Mouse (Mus musculus) cerebellum, postnatal 36 days (tissue): ENCODE data around the gene Fbxo11.
"Not testable (repeated sequence)": the region's sequence is repeated elsewhere in the genome, so short reads cannot be mapped to it uniquely, and the experiment has no call there.

Experiments used
- DNase-seq, 2 experiments: peaks; one replicate each; pipeline ENCODE4 v3.0.0; 2021 to 2022; ENCODE audit warnings: mixed read lengths in 2 of 2

Gene Fbxo11

DNA sequence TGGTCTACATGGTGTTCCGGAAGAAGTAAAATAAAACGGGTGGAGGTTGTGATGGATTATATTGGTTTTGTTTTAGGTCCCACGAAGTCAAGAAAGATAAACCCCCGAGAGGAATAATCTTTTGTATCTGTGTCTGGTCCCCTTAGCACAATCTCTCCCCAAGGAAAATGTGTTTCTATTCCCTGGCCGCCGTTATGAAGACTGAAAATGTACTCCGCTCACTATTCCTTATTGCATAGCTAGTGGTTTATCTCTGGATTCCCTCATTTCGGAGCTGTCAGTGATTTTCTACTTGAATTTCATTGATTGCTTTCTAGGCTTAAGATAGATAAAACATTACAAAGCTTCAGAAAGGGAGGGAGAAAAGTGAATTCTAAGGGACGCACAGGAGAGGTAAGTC lies 1.7 kb upstream of the Fbxo11 start:
- DNase-seq = no peak

DNA sequence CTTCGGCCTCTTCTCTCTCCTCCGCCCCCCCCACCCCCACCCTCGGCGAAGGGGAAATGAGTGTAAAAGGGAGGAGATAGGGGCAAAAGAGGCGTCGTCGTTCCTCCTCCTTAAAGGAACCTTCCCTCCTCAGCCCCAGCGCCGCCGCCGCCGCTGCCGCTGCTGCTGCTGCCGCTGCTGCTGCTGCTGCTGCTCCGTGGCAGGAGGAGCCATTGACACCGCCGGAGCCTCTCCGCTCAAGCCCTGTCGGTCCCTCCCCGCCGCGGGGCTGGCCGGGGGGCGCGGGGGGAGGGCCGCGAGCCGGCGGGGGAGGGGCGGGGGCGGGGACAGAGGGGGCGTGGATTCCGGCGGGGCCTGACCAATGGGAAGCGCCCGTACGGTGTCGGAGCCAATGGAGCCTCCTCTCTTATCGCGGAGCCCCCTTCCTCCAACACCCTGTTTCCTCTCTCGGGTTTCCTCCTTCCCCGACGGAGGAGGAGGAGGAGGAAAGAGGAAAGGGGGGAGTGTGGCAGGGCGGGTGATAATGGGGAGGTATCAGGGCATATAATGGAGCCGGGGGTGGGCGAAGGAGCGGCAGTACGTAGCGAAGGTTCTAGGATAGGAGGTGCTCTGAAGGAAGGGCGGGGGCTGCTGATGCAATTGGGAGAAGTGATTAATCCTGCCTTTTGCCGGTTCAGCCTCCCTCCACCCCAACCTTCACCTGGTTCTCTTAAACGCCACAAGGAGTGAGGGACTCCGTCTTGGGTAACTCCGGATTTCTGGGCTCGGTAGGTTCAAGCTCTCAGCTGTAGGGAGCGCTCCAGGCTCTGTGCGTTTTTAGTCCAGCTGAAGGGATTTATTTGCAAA lies 933 bp upstream of the Fbxo11 start:
- DNase-seq = peak; percentile 83 to 88

DNA sequence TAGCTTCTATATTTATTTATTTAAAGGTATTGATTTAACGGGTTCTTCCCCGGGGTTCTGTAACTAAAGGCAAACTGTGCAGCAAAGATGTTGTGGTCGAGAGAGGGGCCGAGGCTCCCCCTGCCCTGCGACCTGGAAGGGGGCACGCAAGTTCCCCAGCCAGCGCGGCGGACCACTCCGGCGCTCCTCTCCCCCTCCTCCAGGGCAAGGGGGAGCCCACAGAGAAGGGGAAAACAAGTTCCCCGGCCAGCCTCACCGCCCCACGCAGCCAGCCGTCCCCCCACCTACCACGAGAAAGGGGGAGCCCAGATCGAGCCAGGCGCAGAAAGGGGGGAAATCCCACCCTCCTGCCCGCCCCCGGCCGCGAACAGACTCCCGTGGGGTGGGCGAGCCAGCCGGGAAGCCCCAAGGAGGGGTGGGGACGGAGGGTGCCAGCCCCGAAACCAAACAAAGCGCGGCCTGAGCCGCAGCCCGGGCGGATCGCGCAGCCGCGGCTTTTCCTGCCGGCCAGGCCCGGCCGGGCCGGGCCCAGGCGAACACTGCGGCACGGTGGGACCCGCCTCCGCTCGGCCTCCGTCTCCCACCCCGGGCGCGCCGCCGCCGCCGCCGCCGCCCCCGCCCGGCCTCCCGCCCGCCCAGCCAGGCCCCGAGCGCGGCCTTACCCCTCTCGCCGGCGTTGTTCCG lies 602 bp downstream of the Fbxo11 start:
- peak; percentile 57 to 67 for DNase-seq

DNA sequence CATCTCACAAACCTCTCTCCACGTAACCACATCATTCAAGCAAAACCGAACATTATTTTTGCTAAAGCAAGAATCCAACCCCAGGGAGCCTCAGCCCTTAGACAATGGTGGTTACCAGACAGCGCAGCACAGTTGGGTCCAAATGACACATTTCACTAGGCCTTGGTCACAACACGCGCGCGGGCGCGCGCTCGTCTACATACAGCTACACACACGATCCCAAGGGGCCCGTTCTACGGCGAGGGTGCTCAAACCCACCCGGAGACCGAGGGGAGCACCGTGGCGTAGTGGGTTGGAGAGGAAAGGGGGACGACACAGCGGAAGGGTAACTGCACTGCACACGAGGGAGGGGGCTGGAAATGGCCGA lies 1.1 kb downstream of the Fbxo11 start:
- peak; percentile 64 to 68 for DNase-seq

DNA sequence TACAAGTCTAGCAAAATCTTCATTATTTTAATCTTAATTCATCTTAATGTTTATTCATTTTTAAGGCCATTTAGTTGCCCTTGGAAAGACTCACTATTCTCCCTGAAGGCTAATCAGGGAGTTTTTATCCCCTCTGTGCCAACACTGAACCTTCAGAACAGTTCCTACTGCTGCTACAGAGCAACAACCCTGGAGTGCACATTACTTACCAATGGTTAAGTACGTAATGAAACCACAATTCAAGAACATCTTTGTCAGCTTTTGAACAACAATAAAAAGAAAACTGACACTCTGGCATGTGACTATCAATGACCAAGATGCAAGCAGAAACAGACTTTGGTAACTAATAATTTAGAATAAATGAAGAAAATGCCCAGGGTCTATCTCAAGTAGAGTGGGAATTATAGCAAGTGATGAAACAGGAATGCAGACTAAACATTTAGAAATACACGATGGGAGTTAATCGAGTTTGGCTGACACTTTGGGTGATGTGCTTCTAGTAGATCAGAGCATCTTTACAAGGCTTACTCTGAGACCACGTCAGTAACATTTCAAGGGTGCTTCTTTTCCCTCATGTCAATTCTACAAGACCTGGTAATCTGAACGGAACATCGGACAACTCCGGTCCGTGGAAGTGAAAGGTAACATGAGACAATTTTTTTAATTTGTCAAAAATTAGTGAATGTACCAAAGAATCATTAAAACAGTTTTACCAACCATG lies 2.1 kb downstream of the Fbxo11 start:
- DNase-seq = no peak

DNA sequence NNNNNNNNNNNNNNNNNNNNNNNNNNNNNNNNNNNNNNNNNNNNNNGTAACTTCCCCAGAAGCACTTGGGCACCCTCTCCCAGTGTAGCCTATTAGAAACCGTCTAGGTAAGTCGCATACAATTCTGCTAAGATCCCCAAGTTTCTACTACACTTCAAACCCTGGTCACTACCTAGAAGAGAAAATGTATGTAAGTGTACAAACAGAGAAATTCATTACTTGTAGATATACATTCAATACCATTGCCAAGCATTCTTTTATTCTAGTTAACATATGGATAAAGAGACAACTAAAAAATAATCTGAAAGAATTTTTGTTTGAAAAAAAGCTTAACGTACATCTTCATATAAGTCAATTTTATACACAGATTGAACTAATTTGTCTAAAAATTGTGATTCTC lies 3.1 kb downstream of the Fbxo11 start:
- no peak for DNase-seq

DNA sequence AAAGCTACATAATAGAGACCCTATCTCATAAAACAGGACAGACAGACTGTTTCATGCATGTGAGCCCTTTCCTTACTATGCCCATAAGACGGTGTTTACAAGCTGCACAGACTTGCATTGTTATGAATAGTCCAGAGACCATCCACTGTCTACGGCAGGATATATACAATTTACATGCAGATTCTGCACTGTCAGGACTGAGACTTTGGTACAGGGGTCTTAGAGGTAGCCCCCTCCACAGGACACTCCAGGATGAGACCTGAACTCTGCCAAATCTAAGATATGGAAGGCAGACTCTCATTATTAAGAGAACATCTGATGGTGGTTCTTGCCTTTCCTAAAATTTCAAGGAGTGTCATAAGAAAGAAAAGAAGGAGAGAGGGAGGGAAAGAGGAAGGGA lies 6.8 kb downstream of the Fbxo11 start:
- no peak for DNase-seq

DNA sequence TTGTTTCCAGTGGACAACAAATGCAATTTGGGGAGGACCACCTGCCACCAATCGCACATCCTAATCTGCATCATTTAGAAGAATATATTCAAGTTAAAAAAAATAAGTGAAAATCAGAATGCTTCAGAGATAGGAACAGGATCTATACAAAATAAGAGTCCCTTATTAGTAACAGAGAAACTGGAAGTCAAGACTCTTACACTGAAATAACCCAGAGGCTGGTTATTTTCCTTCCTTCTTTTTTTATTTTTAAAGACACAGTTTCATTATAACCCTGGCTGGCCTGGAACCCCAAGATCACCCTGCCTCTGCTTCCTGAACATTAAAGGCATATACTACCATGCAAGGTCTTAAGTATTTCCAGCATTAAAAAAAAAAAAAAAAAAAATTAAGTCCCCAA lies 7.2 kb downstream of the Fbxo11 start:
- no peak for DNase-seq

DNA sequence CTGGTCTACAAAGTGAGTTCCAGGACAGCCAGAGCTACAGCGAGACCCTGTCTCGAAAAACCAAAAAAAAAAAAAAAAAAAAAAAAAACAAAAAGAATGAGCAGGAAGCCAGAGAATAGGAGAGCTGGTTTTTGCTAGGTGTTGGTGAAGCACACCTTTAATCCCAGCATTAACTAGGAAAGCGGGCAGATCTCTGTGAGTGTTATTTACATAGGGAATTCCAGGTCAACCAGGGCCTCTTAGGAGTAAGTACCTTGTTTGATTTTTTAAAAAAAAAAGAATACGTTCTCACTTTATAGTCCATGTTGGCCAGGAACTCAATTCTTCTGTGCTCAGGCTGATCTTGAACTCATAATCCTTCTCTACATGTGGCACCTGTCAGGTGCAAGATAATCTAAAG lies 13.4 kb downstream of the Fbxo11 start:
- no peak for DNase-seq

DNA sequence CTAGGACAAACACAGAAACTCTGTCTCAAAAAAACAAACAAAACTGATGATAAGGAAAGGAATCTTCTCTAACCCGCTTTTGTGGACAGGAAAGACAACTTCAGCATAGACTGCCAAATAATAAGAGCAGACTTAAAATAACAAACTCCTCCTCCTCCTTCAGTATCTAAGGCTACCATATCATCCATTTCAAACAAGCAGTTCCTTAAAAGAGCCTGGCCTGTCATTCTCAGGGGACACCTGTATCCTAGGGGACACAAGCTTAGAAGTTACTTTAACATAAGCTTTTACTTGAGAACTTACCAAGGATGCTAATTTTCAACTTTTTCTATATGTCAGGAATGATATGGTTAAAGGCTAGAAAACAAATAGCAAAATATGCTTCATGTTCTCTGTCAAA lies 14.2 kb downstream of the Fbxo11 start:
- no peak for DNase-seq

DNA sequence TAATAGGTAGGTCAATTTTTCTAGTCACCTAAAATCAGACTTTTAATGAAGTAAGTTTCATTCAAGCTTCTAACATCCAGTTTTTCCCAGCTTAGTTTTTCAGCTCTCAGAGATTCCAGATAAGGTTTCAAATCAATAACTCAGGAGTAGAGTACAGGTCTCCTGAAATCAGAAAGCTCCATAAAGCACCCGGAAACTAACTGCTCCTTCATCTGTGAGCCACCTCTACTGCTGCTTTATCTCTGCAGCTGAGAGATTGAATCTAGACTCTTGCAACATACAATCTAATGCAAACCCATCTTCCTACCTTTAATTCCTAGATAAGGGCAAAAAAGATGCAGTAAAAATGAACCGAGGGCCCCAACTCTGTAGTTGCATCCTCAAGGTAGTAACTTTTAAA lies 14.8 kb downstream of the Fbxo11 start:
- DNase-seq = no peak

DNA sequence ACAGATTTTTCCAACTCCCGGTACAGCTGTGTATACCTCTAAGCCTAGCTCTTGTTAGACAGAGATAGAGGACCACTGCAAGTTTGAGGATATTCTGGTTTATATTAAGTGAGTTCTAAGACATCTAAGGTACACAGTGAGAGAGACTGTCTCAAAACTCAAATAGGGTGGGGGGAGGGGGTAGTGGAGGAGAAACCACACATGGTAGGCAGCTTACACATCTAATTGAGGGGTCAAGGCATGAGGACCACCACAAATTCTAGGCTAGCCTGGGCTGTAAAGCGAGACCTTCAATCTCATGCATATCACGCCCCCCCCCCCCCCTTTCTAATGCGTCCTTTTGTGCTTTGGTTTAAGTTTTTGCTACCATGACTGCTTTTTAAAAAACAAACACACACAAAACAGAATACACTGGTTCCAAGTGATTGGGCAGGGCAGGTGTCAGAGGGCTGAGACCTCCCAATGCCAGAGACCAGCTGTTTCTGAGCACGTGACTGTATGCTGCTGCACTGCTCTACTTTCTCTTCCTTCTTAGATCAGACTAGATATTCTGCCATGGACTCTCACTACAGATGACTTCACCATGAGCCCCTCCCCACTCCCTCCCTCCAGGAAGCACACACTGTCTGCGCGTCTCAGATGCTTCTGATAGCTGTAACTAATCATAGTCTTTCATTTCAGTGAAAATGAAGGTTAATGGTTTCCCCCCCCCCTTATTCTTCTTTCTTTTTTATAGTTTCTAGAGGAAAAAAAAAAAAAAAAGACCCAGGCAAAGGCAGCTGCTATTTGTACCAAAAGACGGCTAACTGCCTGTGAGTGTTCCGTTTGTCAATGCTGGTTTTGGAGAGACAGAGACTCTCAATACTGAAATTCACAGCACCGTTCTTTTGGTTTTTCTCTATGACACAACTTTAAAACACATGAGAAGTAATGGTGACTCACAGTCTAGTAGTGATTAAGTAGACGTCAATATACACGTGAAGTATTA lies 22.7 kb downstream of the Fbxo11 start:
- no peak for DNase-seq

DNA sequence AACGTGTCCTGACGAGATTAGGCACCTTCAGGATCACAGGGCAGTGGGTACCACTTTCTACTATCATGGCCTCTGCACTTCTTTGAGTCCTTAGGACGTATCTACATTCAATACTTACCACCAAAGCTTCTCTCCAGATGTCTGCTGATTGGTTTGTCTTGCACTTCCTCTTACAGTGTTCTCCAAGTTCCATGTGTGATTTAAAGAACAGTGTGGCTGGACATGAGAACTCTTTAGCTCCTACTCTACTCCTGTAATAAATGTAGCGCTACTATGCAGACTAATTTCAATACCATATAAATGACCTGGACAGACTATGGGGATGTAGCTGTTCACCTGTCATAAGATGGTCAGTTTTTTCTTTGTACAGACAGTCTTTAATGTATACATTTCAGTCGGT lies 24.3 kb downstream of the Fbxo11 start:
- no peak for DNase-seq

DNA sequence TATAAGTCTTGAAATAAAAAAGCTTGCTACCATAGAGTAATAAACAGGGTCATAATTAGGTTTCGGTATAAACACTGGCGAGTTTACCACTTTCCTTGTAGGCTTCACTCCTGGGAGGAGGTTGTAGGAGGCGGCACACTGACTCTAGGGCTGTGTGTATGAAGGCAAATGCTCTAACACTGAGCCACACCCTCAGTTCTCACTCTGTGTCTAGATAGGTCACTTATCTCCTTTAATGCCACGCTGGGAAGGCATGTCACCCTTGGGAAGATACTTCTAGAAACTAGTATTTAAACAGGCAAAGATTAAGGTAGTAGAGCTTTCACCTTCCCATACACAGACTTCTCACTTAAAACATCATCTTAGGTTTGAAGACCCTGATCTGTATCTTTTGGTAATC lies 30.7 kb downstream of the Fbxo11 start:
- no peak for DNase-seq

DNA sequence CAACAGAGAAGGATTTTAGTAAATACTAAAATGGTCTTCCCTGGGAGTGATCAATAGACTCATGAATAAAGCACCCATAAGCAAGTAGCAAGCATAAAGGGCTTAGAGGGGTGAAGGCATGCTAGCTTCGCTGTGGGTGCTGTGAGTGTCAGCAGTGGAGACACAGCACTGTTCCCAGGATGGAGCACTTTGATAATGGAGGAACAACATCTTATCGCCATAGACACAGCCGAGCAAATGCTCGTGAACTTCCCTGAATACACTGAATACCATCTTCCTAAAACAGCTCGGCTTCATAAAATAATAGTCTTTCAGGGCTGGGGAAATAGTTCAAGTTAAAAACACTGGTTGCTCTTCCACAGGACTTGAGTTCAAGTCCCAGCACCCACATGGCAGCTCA lies 33.3 kb downstream of the Fbxo11 start:
- no peak for DNase-seq

DNA sequence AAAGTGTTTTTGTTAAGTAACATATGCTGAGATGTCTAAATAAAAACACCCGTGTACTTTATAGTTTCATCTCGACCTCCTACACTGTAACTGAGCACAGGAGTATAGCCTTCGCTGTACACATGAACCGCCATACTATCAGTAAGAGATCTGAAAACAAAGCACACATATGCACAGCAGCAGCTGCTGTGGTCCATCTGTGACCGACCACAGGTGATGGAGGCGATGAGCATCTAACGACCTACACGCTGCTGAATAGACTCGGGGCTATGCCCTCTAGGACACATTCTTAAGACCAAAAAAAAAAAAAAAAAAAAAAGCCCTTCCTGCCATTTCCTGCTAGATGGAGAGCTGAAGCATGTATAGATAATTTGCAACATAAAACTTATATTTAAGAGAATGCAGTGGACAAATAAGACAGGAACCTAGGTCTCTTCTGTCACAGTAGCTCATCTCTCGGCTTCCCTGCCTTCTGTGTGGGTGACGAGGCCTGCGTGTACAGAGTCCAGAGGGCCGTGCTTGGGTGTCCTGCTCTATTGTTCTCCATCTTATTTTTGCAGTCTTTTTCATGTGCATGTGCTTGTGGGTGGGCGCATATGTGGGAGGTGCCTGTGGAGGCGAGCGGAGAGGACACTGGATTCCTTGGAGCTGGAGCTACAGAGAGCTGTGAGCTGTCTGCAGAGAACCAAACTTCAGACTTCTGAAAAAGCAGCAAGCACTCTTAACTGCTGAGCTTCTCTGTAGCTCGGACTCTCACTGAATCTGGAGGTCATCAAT lies 35.7 kb downstream of the Fbxo11 start:
- DNase-seq = no peak

DNA sequence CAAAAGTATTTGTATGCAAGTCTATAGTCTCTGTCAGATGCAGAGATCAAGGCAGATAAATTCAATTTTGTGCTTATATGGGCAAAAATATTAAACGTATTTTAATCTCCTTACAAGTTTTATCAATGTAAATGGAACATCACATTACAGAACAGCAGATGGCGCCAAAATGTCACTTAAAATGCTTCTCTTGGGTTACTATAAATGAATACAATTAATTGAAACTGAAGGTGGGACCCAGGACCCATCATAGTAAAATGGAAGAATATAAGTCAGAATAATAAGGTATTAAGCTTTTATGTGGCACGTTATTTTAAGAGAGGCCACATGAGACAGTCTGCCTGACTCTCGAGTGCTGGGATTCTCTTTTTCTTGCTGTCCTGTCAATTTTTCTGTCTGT lies 39.9 kb downstream of the Fbxo11 start:
- peak; percentile 34 to 69 for DNase-seq

DNA sequence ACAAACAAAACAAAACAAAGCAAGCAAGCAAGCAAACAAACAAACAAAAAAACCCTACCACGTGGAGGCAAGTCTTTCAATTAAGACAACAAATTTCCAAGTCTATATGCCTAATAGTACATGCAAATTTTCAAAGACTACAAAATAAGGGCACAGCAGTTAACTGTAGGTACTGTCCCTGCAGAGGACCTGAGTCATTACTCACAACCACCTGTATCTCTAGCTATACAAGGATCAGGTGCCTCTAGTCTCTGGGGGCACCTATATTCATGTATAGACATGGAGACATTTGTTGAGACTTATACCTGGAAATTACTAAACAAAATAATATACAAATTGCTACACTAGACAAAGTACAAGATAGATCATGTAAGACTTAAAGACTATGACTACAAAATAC lies 41.2 kb downstream of the Fbxo11 start:
- DNase-seq = no peak

DNA sequence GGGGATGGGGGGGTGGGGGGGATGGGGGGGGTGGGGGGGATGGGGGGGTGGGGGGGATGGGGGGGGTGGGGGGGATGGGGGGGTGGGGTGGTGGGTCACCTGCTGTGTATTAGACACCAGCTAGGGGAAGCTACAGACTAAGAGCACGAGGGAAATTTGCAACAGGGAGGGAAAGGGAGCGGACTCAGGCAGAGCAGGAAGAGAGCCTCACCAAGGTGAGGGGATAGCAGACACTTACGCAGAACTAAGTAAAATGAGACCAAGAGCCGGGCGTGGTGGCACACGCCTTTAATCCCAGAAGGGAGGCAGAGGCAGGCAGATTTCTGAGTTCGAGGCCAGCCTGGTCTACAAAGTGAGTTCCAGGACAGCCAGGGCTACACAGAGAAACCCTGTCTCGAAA lies 49.1 kb downstream of the Fbxo11 start:
- not testable (repeated sequence) for DNase-seq

DNA sequence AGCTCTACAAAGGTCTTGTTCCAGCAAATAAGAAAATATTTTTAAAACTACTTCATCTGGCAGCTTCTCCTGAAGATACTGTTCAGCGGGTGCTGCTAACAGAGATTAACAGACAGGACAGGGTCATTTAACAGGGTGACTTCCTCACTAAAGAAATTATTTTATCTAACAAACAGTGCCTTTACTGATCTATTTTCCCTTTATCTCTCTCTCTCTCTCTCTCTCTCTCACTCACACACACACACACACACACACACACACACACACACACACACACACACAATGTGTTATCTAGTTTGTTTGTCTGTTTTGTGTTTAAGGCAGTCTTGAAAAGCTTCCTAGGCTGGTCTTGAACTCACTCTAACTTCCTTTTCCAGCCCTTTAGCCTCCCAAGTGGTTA lies 50.6 kb downstream of the Fbxo11 start:
- no peak for DNase-seq

DNA sequence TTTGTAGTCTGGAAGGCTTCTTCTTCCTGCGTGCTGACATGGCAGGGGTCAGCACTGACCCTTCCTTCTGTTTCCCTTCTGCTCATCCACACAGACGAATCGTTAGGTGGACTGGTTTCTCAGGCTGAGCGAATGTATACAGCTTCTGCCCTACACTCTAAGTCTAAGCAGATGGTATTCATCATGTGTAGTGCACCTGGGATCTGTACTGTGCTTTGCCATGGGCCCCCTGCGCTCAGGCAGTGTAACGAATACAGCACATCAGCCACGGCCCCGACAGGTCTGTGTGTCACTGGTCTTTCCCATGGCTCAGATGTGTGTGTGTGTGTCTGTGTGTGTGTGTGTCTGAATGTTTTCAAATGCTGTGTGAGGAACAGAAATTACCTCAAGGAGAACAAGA lies 58.1 kb downstream of the Fbxo11 start:
- DNase-seq = no peak

DNA sequence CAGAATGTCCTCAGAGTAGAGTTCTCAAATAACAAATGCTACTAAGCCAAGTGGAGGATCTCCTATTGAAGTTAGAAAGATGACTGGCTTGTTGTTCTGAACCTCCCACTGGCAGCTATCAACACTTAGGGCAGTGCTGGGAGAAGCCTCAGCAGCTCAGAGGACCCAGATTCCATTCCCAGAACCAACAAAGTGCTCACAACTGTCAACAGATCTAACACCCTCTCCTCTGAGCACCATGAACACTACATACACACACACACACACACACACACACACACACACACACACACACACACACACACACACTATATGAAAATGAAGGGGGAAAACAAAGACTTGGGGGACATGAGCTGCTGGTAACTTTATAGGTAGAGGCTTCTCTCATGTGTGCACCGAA lies 60.2 kb downstream of the Fbxo11 start:
- DNase-seq = no peak
